8 mouse cellular contexts compared by ENCODE assay signal in genomic region chr10:80342305-80342748, GRCm38 (mm10). TPM values are rescaled to one million over a fixed set of nuclear protein-coding genes. Genes with fewer than 3 reads are reported as not detected.
A peak's percentile ranks its signal among the peaks of the same experiment; 100 is the strongest.
DNase-seq lines count a peak whose midpoint lies in the region; ATAC-seq and TF ChIP-seq lines count a peak whose summit lies in the region.
"Had no signal": no experiment of that assay in that cellular context is flagged by ENCODE, and none has a peak within 500 bp of the region (broad histone marks: within the 10 kb centered on the region; RNA-seq: fewer than 3 reads in every experiment).

No protein-coding gene starts in this region.

- H3K36me3 ChIP-seq in lung, postnatal 0 days (ENCODE audit: insufficient read depth, low read length): no peaks in the 10 kb centered on the region
- no peaks in the 10 kb centered on the region for H3K36me3 ChIP-seq in forebrain, postnatal 0 days (ENCODE audit: insufficient read depth)
- no peaks in the 10 kb centered on the region for H3K36me3 ChIP-seq in limb, embryonic 15.5 days
- no peaks in the 10 kb centered on the region for H3K36me3 ChIP-seq in stomach, embryonic 15.5 days

- no peak overlapping the region for H3K9ac ChIP-seq in lung, postnatal 0 days (replicated peaks; ENCODE audit: low read depth)
- H3K9ac ChIP-seq in forebrain, postnatal 0 days: no peak overlapping the region
- no peak overlapping the region for H3K9ac ChIP-seq in limb, embryonic 15.5 days
- no peak overlapping the region for H3K9ac ChIP-seq in stomach, embryonic 15.5 days

- TF ChIP-seq CTCF in lung, postnatal 0 days (IDR thresholded peaks at IDR 0.05): no peak
- no peak for TF ChIP-seq CTCF in forebrain, postnatal 0 days (IDR thresholded peaks at IDR 0.05; ENCODE audit: low read depth)

- H3K4me1 ChIP-seq in lung, postnatal 0 days (ENCODE audit: insufficient read depth, low read depth, low read length): peaks cover 7% of the 10 kb centered on the region; the same call in 1 of the 2 replicates
- peaks cover 7% of the 10 kb centered on the region; the same call in 1 of the 2 replicates for H3K4me1 ChIP-seq in forebrain, postnatal 0 days (ENCODE audit: insufficient read depth)
- peaks cover 60% of the 10 kb centered on the region for H3K4me1 ChIP-seq in limb, embryonic 15.5 days
- H3K4me1 ChIP-seq in stomach, embryonic 15.5 days: peaks cover 47% of the 10 kb centered on the region

- no peak for DNase-seq in lung, postnatal 0 days (ENCODE audit: low spot score)
- no peak for DNase-seq in lung, postnatal 10 days
- no peak for DNase-seq in forebrain, postnatal 0 days
- no peak for DNase-seq in spleen, adult 12 weeks (ENCODE audit: low spot score)
- no peak for DNase-seq in right cerebral cortex, postnatal 10 days (ENCODE audit: low spot score in 2 of 2)
- DNase-seq: layer of hippocampus, postnatal 36 days had no signal

- H3K27me3 ChIP-seq in lung, postnatal 0 days (replicated peaks; ENCODE audit: insufficient read depth, low read length): peaks cover 22% of the 10 kb centered on the region
- H3K27me3 ChIP-seq in forebrain, postnatal 0 days (ENCODE audit: insufficient read depth, low read length): peaks cover 65% of the 10 kb centered on the region
- H3K27me3 ChIP-seq in limb, embryonic 15.5 days: peaks cover 73% of the 10 kb centered on the region
- peaks cover 57% of the 10 kb centered on the region for H3K27me3 ChIP-seq in stomach, embryonic 15.5 days (replicated peaks)

- WGBS in lung, postnatal 0 days: 4% methylated on average over 26 of the region's 26 CpGs
- WGBS in forebrain, postnatal 0 days: 4% methylated on average over 26 of the region's 26 CpGs
- 3% methylated on average over 26 of the region's 26 CpGs for WGBS in limb, embryonic 15.5 days
- 3% methylated on average over 26 of the region's 26 CpGs for whole genome bisulfite sequencing in stomach, embryonic 15.5 days

- TF ChIP-seq EP300 in lung, postnatal 0 days (IDR thresholded peaks at IDR 0.05): no peak

- no peak overlapping the region for H3K27ac ChIP-seq in lung, postnatal 0 days (ENCODE audit: low read length)
- no peak overlapping the region for H3K27ac ChIP-seq in forebrain, postnatal 0 days (ENCODE audit: low read depth, low read length)
- H3K27ac ChIP-seq in limb, embryonic 15.5 days: no peak overlapping the region
- H3K27ac ChIP-seq in stomach, embryonic 15.5 days: no peak overlapping the region; the same call in 1 of the 2 replicates

- peak overlapping the region; percentile 22 for H3K4me3 ChIP-seq in lung, postnatal 0 days (ENCODE audit: low read depth, low read length)
- peak overlapping the region; percentile 33 for H3K4me3 ChIP-seq in forebrain, postnatal 0 days (ENCODE audit: low read depth, low read length)
- H3K4me3 ChIP-seq in limb, embryonic 15.5 days: peak overlapping the region; percentile 33
- peak overlapping the region; percentile 30 for H3K4me3 ChIP-seq in stomach, embryonic 15.5 days (replicated peaks)

- 0 out of 2 replicates have a peak, but pooled peaks have one; percentile 0 for ATAC-seq in lung, postnatal 0 days
- no peak; the same call in 1 of the 2 replicates for ATAC-seq in forebrain, postnatal 0 days
- no peak for ATAC-seq in limb, embryonic 15.5 days (ENCODE audit: insufficient number of reproducible peaks, low FRiP score, low TSS enrichment, low read depth)
- peak; percentile 4; the same call in 1 of the 2 replicates for ATAC-seq in stomach, embryonic 15.5 days (ENCODE audit: insufficient read depth, low FRiP score, low read depth)

- H3K9me3 ChIP-seq in lung, postnatal 0 days (ENCODE audit: low read length): no peaks in the 10 kb centered on the region
- no peaks in the 10 kb centered on the region for H3K9me3 ChIP-seq in forebrain, postnatal 0 days (ENCODE audit: low read length)
- no peaks in the 10 kb centered on the region for H3K9me3 ChIP-seq in limb, embryonic 15.5 days
- no peaks in the 10 kb centered on the region for H3K9me3 ChIP-seq in stomach, embryonic 15.5 days

- peak overlapping the region; percentile 45 for H3K4me2 ChIP-seq in lung, postnatal 0 days (replicated peaks; ENCODE audit: low read depth, low read length)
- H3K4me2 ChIP-seq in forebrain, postnatal 0 days (ENCODE audit: low read depth): peak overlapping the region; percentile 49
- H3K4me2 ChIP-seq in limb, embryonic 15.5 days: peak overlapping the region; percentile 55
- peak overlapping the region; percentile 58 for H3K4me2 ChIP-seq in stomach, embryonic 15.5 days

RNA-seq across cellular contexts. Expression of gene Adamtsl5, which starts 5.9 kb away (rescaled TPM):
- 6.4 and 7.3 TPM in 2 replicates for polyA plus RNA-seq in lung, postnatal 0 days (2015; fragmentation: Nextera tagmentation; extraction: Ambion mirVana)
- 0.31 and 0.33 TPM in 2 replicates for total RNA-seq in forebrain, postnatal 0 days (2014; rRNA removed)
- polyA plus RNA-seq in forebrain, postnatal 0 days (2015; fragmentation: Nextera tagmentation; extraction: Ambion mirVana): 0.70 and 0.81 TPM in 2 replicates
- 11.9 and 13.8 TPM in 2 replicates for polyA plus RNA-seq in limb, embryonic 15.5 days (2015; fragmentation: Nextera tagmentation; extraction: Ambion mirVana)
- polyA plus RNA-seq in stomach, embryonic 15.5 days (2015; fragmentation: Nextera tagmentation; extraction: Ambion mirVana): 13.7 and 17.0 TPM in 2 replicates

RNA-seq across cellular contexts. Expression of gene Reep6, which starts 12.6 kb away (rescaled TPM):
- polyA plus RNA-seq in lung, postnatal 0 days (2015; fragmentation: Nextera tagmentation; extraction: Ambion mirVana): 15.4 and 17.6 TPM in 2 replicates
- 1.8 and 2.7 TPM in 2 replicates for total RNA-seq in forebrain, postnatal 0 days (2014; rRNA removed)
- 5.1 and 6.4 TPM in 2 replicates for polyA plus RNA-seq in forebrain, postnatal 0 days (2015; fragmentation: Nextera tagmentation; extraction: Ambion mirVana)
- polyA plus RNA-seq in limb, embryonic 15.5 days (2015; fragmentation: Nextera tagmentation; extraction: Ambion mirVana): 13.8 and 16.1 TPM in 2 replicates
- polyA plus RNA-seq in stomach, embryonic 15.5 days (2015; fragmentation: Nextera tagmentation; extraction: Ambion mirVana): 44.5 and 51.2 TPM in 2 replicates

RNA-seq across cellular contexts. Expression of gene Pcsk4, which starts 13.0 kb away (rescaled TPM):
- polyA plus RNA-seq in lung, postnatal 0 days (2015; fragmentation: Nextera tagmentation; extraction: Ambion mirVana): 3.4 and 3.7 TPM in 2 replicates
- total RNA-seq in forebrain, postnatal 0 days (2014; rRNA removed): 3.4 and 3.8 TPM in 2 replicates
- 7.4 TPM in 2 replicates for polyA plus RNA-seq in forebrain, postnatal 0 days (2015; fragmentation: Nextera tagmentation; extraction: Ambion mirVana)
- polyA plus RNA-seq in limb, embryonic 15.5 days (2015; fragmentation: Nextera tagmentation; extraction: Ambion mirVana): 4.3 and 5.0 TPM in 2 replicates
- 4.8 and 5.4 TPM in 2 replicates for polyA plus RNA-seq in stomach, embryonic 15.5 days (2015; fragmentation: Nextera tagmentation; extraction: Ambion mirVana)

RNA-seq across cellular contexts. Expression of gene Plk5, which starts 13.9 kb away (rescaled TPM):
- polyA plus RNA-seq in lung, postnatal 0 days (2015; fragmentation: Nextera tagmentation; extraction: Ambion mirVana): 1.00 and 1.0 TPM in 2 replicates
- total RNA-seq in forebrain, postnatal 0 days (2014; rRNA removed): 8.3 and 12.9 TPM in 2 replicates
- polyA plus RNA-seq in forebrain, postnatal 0 days (2015; fragmentation: Nextera tagmentation; extraction: Ambion mirVana): 4.6 and 7.4 TPM in 2 replicates
- polyA plus RNA-seq in limb, embryonic 15.5 days (2015; fragmentation: Nextera tagmentation; extraction: Ambion mirVana): 0.91 and 0.99 TPM in 2 replicates
- polyA plus RNA-seq in stomach, embryonic 15.5 days (2015; fragmentation: Nextera tagmentation; extraction: Ambion mirVana): 0.30 and 0.67 TPM in 2 replicates

RNA-seq across cellular contexts. Expression of gene 2310011J03Rik, which starts 22.0 kb away (rescaled TPM):
- polyA plus RNA-seq in lung, postnatal 0 days (2015; fragmentation: Nextera tagmentation; extraction: Ambion mirVana): 58.4 and 64.8 TPM in 2 replicates
- total RNA-seq in forebrain, postnatal 0 days (2014; rRNA removed): 19.2 and 22.8 TPM in 2 replicates
- 32.4 and 35.6 TPM in 2 replicates for polyA plus RNA-seq in forebrain, postnatal 0 days (2015; fragmentation: Nextera tagmentation; extraction: Ambion mirVana)
- 54.4 and 56.0 TPM in 2 replicates for polyA plus RNA-seq in limb, embryonic 15.5 days (2015; fragmentation: Nextera tagmentation; extraction: Ambion mirVana)
- polyA plus RNA-seq in stomach, embryonic 15.5 days (2015; fragmentation: Nextera tagmentation; extraction: Ambion mirVana): 40.5 and 46.4 TPM in 2 replicates

Comparison
In these comparisons a context has a peak if more than half of its experiments do, and no peak if none do; other contexts are left out.
1. ATAC-seq: peak in lung, postnatal 0 days (single experiment) and stomach, embryonic 15.5 days (single experiment); none in forebrain, postnatal 0 days (single experiment) and limb, embryonic 15.5 days (single experiment).
2. Peak in every context shown above with its lines, with median percentiles within 50 percentile points of each other: H3K4me2 ChIP-seq and H3K4me3 ChIP-seq.